Mouse (Mus musculus): ENCODE results near the gene Zfp94. TPM values are rescaled to one million over a fixed set of nuclear protein-coding genes. Genes with fewer than 3 reads are reported as not detected.

Gene Zfp94
- total RNA-seq (2022) = 10 to 100 TPM; 14.2 to 16.4 (median 15.7) TPM

DNA sequence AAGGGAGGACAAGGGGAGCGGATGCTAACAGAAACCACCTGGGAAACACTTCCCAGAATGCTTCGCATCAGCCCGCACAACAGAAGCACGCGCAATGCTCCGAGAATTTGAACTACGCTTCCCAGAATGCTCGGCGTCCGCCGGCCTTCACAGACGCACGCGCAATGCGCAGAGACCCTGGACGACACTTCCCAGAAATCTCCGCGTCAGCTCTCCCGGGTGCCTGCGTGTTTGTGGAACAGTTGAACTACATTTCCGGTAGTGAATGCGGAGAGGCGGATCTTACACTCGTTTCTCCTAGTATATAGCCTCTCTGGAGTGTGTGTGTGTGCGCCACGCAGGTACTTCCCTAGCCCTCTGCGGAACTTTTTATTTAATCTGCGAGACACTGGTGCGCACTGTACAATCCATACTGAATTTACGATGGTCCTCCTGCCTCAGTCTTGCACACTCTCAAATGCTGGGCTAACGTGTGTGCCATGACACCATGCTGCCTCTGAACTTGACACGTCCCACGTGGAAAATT, at the start of gene Zfp94:
Gene Zfp94, minus strand, starts transcription at position 100 of the 526 bp plus-strand sequence.
- DNase-seq (ENCODE audit: low spot score in 2 of 2) = peak; percentile 91 to 96

DNA sequence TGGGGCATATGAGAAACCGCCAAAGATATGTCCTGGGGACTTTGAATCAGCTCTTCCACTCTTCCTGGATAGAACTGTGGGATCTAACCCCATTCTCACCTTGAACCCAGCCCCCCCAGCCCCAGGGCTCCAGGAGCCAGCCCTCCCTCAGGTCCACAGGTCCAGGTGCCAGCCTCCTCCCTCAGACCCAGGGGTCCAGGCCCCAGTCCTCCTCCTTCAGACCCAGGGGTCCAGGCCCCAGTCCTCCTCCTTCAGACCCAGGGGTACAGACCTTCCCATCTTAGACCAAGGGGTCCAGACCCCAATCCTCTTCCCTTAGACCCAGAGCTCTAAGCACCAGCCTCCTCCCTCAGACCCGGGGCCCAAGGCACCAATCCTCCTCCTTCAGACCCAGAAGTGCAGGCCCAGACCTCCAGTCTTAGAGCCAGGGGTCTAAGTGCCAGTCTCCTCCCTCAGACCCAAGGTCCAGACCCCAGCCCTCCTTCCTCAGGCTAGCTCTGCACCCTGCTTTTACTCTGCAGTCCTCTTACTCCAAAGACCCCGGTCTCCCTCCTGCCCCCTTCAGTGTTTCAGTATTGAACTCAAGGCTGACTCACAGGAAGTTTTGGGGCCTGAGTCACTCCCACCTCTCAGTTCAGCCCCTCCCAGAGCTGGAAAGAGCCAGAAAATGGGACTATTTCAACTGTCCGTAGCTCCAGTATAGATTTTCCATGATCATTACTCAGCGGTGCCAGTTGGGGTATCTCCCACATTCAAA, 49.0 kb upstream of the Zfp94 start:
- no peak for DNase-seq (ENCODE audit: low spot score in 2 of 2)

DNA sequence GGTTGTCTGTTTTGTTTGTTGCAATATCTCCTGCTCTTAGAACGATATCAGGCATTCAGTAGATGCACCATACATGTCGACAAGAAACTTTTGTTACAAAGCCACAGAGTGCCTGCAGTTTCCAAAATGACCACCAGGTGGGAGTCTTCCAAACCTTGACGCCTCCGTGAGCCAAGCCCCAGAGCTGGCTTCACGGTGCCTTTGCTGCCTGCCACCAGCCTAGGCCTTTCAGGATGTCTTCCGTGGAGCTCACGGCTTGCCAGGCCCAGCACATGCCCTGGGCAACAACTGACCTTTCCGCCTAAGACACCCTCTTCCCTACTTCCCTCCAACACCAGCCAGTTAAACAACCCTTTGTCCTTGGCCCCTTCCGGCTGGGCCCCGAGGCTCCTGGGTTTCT, 48.4 kb upstream of the Zfp94 start:
- DNase-seq (ENCODE audit: low spot score in 2 of 2) = peak; percentile 54 to 88

DNA sequence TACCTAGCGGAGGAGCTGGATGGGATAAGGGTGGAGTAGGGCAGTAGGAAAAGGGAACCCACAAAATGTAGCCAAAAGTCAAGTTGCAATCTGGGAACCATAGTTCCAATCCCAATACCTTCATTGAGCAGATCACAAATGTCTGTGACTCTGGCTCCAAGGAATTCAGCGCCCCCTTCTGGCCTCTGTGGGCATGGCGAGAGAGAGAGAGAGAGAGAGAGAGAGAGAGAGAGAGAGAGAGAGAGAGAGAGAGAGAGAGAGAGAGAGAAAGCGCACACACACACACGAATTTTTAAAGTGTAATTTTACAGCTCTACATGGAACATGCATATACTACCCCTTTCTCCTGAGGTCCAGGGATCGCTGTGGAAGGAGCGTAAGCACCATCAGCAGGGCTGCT, 46.8 kb upstream of the Zfp94 start:
- no peak for DNase-seq (ENCODE audit: low spot score in 2 of 2)

DNA sequence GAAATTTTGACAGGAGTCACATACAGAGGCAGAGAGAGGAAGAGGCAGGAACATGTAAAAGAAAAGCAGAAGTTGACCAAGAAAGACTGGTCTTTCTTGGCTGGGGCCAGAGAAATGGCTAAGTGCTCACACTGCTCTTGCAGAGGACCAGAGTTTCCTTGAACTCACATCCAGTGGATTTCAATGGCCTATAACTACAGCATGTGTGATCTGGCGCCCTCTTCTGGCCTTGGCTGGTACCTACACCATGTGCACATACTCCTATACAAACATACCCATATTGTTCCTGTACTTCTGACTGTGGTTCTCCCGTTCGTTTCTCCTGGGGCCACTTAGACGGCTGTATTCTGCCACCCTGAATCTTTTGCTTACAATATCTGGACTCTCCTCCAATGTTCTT, 44.5 kb upstream of the Zfp94 start:
- DNase-seq (ENCODE audit: low spot score in 2 of 2) = no peak

DNA sequence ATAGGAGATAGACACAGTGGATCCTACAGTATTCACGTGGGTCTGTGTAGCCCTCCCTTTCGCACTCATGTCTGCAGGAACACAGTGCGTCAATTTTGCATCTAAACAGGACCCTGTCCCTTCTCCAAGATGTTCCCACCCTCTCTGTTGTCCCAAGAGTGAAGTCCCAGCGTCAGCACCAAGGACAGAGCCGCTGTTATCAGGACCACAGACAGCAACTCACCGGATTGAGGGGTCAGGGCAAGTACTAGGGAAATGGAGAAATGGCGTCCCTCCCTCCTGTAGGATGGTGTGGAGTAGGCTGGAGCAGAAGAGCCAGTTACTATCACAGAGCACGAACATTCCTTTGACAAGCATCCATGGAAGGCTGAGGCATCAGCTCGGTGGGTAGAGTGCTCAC, 42.8 kb upstream of the Zfp94 start:
- DNase-seq (ENCODE audit: low spot score in 2 of 2) = no peak

DNA sequence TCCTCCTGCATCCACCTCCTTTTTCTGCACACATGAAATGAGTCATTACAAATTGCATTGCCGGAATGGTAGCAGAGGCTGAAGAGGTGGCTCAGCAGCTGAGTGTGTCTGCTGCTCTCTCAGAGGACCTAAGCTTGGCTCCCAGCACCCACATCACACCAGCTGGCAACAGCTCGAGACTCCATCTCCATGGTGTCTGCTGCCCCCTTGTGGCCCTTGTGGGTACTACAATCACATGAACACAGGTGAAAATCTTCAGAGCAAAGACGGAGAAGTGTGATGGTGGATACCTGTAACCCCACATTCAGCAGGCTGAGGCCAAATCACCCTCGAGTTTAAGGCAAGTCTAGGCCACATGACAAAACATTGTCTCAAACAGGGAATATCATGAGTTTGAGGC, 41.4 kb upstream of the Zfp94 start:
- DNase-seq (ENCODE audit: low spot score in 2 of 2) = no peak

DNA sequence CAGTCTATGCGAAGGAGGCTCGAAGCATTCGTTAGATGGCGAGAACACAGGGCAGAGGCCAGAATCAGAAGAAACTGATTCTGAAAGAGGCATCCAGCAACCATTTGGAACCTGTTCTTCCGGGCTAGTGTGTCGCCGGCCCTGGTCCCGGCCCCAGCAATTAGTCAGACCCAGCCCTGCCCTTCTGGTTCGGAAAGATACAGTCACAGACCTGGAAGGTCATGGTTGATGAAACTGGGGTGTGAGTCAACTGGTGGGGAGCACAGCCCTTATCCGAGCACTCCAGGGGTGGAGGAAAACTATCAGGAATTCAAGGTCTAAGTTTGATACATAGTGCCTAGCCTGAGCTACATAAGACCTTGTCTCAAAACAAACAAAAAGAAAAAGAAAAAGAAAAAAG, 39.6 kb upstream of the Zfp94 start:
- DNase-seq (ENCODE audit: low spot score in 2 of 2) = no peak

DNA sequence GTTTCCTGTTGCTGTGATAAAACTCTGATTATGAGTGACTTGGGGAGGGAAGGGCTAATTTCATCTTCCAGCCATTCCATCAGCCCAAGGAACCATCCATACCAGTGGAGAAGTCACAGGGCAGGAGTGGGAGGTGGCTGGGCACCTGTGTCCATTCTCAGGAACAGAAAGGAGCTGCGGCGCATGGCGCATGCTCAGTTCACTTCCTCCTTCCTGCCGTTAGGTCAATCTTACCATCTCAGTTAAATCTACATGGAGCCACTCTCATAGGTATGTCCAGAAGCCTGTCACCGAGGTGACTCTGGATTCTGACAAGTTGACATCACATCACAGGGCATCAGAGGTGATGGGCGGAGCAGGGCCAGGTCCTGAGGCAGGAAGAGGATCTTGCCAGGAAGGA, 39.2 kb upstream of the Zfp94 start:
- no peak for DNase-seq (ENCODE audit: low spot score in 2 of 2)

DNA sequence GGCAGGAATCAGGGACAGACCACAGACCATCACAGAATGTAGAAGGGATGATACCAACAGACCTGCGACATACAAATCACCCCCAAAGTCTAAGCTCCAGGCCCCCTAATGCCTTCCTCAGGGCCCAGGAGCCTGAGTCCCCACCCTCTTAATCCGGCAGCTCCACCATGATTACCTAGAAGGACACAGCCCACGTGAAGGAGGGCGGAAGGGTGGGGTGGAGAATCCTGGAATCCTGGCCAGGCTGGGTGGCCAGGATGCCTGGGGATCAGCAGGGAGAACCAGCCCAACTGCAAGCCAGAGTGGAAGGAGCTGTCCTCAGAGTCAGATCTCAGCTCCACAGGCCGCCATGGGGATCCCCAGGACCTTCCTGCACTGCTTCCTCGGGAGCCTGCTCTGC, 32.4 kb upstream of the Zfp94 start, which contains the start of gene Lypd5:
Gene Lypd5, plus strand, starts transcription at position 301 of the 400 bp plus-strand sequence.
- no peak for DNase-seq (ENCODE audit: low spot score in 2 of 2)

DNA sequence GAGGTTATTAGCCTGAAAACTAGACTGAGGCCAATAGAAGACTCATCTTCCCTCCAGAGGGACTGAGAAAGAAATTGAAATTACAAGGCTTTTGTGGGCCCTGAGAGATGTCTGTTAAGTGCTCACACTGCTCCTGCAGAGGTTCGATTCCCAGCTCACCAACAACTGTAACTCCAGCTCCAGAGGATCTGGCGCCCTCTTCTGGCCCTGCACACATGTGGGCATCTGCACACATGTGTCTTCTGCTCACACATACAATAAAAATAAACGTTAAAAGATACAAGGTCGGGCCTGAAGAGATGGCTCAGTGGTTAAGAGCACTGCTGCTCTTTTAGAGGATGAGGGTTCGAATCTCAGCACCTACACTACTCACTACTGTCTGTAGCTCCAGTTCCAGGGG, 30.0 kb upstream of the Zfp94 start:
- no peak for DNase-seq (ENCODE audit: low spot score in 2 of 2)

DNA sequence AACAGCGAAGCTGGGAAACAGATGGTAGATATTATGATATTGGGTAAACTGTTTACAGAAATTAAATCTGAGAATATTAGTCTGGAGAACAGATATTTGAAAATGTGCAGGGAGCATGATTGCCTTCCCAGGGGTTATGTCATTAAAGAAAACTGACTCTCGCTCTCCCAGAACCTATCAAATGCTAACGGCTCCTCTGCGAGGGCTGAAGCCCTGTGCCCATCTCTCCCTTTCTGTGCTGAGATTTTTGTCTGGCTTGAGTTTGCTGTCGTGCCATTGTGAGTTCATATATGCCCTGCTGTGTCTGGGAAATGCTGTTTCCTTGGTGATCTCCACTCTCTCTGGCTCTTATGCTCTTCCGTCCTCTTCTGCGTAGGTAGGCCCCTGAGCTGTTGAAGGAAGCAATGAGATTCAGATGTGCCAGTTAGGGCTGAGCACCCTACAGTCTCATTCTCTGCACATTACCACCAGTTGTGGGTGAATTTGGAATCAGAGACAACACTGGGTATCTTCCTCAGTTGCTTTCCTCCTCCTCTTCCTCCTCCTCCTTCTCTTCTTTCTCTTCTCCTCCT, 27.3 kb upstream of the Zfp94 start:
- peak in 1 of 2 experiments; percentile 34 for DNase-seq (ENCODE audit: low spot score in 2 of 2)

DNA sequence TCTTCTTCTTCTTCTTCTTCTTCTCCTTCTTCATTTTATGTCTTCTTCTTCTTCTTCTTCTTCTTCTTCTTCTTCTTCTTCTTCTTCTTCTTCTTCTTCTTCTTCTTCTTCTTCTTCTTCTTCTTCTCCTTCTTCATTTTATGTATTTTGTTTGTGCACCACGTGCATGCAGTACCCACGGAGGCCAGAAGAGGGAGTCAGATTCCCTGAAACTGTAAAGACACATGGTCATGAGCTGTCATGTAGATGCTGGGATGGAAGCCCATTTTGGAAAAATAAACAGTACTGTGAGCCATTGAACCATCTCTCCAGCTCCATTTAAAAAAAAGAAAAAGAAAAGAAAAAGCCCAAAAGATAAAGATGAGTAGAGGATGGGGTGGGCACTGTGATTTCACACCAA, 21.8 kb upstream of the Zfp94 start:
- no peak for DNase-seq (ENCODE audit: low spot score in 2 of 2)

DNA sequence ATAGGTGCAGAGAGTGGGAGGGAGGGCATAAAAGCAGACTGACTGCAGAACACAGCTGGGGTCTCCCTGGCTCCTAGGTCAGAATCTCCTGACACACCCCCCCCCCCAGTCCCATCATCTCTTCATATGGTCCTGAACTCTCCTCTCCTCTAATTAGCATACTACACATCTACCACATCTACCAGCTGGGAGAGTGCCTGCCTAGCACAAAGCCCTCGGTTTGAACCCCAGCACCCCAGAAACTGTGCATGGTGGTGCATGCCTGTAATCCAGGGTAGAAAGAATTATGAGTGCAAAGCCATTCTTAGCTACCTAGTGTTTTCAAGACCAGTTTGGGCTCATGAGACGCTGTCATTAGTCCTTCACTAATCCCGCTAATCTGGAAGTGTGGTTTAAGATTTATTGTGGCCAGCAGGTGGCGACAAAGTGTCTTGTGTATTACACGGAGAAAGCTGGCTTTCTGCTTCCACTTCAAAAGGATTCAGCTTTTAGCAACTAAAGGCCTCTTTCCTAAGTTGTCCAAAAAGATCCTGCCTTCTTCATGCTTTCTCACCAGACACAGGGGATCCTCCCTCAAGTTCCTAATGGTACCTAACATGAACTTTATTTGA, 19.3 kb upstream of the Zfp94 start:
- peak in 1 of 2 experiments; percentile 66 for DNase-seq (ENCODE audit: low spot score in 2 of 2)

DNA sequence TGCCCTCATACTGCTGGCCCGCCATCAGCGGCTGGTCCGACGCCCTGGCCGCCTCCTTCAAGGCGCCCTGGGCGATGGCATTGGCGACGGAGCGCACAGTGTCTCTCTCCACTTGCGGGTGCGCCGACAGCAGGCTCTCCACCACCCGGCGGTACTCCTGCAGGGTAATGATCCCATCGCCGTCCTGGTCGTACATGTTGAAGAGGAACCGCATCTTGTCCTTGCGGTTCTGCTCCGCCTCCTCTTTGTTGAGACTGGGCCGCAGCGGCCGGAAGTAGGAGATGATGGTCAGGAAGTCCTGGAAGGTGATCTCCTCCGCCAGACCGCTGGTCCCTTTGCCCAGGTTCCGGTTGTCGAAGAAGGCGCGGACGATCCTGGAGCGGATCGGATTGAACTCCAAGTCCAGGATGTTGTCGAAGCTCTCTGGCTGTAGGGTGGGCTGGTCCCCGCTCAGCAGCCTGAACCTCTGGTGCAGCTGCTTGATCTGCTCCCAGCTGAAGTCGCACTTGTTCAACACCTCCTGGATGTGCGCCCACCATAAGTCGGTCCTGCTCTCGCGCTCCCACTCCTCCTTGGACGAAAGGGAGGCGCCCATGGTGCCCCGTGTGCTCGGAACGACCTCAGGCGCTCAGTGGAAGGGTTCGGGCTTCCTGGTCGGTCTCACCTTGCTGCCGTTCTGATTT, 17.0 kb upstream of the Zfp94 start, which contains the start of gene Tescl:
Gene Tescl, minus strand, starts transcription at position 633 of the 683 bp plus-strand sequence.
- no peak for DNase-seq (ENCODE audit: low spot score in 2 of 2)

DNA sequence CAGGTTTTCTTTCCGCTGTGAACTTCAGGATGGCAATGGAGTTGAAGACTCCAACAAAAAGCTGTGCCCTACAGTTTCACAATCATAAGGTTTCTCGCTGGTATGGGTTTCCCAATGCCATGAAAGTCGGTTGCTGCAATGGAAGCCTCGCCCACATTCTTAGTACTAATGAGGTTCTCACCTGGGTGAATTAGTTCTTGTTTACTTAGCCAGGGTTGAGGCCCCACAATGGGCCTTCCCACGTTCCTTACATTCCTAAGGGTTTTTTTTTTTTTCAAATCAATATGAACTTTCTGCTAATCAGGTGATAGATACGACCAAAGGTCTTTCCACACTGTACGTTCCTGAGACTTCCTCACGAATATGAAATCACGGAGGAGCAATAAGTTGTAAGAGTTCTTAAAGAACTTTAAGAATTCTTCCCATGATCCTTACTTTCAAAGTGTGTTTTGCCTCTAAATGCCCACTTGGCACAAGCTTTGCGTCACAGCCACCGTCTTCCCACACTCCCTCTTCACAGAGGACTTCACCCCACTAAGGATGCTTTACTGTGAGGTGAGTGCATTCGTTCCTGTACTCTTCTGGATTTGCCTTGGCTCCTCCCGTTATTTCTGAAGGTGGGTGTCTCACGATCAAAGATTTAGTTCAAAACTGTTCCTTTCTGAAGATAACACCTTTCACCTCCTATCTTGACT, 11.0 kb upstream of the Zfp94 start:
- no peak for DNase-seq (ENCODE audit: low spot score in 2 of 2)

DNA sequence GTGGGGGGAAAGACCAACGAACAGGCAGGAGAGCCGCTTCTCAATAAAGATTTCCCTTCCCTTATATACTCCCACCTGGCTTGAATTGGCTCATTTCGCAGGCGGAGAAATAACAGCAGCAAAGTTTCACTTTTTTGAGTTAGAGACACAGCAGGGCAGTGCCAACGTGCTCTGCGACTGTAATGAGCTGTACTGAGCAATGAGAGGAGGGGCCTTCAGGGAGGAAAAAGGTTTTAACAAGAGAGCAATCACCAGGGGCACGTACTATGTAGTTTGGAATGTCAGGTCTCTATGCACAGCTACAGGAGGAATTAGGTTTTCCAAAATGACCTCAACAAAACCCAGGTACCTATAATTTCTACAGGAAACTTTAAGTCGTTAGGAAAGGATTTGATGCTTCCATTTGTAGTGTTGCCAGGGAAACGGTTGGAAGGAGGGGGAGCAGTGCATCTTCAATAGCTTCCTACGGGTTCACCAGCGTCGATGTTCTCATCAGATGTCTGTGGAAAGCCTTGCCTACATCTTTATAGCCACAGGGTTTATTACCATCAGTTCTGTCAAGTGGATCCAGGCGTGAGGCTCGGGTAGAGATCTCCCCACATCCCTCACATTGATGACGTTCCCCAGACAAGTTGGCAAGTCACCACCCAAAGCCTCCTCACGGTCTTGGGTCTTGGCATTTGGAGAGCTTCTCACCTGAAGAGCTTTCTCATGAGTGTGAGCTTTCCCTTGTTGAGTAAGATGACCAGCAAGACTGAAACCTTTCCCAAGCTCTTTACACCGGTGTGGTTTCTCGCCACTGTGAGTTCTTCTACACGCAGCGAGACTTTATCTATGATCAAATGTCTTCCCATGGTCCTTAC, 10.0 kb upstream of the Zfp94 start:
- DNase-seq (ENCODE audit: low spot score in 2 of 2) = no peak

DNA sequence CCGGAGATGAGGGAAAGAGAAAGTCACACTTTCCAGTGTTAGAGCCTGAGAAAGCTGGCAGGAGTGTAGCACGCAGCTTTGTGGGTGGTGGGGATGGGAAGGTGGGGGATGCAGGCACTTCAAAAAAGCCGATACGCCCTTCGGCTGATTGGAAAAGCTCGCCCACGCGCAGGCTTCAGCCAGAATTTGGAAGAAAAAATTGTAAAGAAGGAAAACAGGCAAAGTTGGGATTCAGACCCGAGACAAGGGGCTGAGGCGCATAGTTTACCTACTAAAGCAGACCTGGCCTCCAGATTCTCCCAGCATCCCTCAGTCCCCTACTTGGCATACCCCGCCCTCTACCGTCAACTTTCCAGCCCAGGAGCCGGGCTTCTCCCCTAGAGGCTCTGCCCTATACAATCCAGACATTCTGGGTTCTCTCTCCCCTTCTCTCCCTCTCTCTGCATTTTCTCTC, 9.2 kb upstream of the Zfp94 start:
- peak; percentile 34 to 63 for DNase-seq (ENCODE audit: low spot score in 2 of 2)

DNA sequence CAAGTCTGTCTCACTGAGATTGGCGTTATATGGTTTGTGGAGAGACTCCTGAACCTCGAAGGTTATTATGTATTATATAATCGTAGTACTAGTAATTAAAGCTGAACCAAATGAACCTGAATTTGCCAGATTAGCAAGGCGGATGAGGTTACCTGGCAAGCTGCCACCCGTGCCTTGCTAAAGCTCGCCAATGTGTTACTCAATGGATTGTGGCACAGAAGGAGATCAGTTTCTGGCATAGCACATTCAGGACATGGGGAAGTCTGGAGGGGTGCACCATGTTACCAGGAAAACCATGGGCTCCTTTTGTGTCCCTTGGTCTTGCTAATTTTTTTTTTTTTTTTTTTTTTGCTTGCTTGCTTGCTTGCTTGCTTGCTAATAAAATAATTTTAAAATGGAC, 8.7 kb upstream of the Zfp94 start:
- no peak for DNase-seq (ENCODE audit: low spot score in 2 of 2)

DNA sequence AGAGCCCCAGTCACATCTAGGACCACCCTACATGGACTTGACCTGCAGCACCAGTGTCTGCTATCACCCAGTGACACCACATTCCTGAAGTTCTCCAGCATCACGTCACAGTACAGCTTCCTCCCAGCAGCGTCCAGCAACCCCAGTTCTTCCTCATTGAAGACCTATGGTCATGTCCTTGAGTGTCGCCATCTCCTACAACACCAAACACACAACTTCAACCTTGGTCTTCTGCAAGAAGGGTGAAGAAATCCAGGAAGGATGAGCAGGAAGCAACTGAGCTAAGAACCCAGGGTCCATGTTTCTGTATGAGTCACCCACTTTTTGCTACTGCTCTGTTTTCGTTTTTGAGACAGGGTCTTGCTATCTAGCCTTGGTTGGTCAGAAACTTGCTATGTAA, 6.1 kb upstream of the Zfp94 start:
- no peak for DNase-seq (ENCODE audit: low spot score in 2 of 2)

Measured in left cerebral cortex, adult 8-10 months (tissue).